Mouse (Mus musculus) small intestine, adult 2 months (tissue): ENCODE results near the gene Flvcr1.

Experiments used
- CTCF ChIP-seq: fragments of 200-500 bp; IDR thresholded peaks from 2 replicates; pipeline ENCODE4 v1.5.1; 2012; ENCODE audit warnings: low read depth, mild to moderate bottlenecking, control low read depth, inconsistent platforms, low read length, moderate library complexity, mixed read lengths; ENCODE audit not compliant: insufficient replicate concordance, insufficient read length; ENCODE audit errors: extremely low read depth
- POLR2A ChIP-seq: fragments of 200-500 bp; IDR thresholded peaks from 2 replicates; pipeline ENCODE4 v1.6.1; 2012; ENCODE audit warnings: low read depth, mild to moderate bottlenecking, control low read depth, inconsistent platforms, low read length, moderate library complexity

- no peak for TF ChIP-seq POLR2A
- TF ChIP-seq CTCF, result no peak
Measured at GRCm38 (mm10) chr1:191042688-191043087, 16.7 kb upstream of the Flvcr1 start.
